Mouse (Mus musculus): ENCODE measurements around the gene Sesn2. TPM values are rescaled to one million over a fixed set of nuclear protein-coding genes. Genes with fewer than 3 reads are reported as not detected.
"Not testable (repeated sequence)": the region's sequence is repeated elsewhere in the genome, so short reads cannot be mapped to it uniquely, and the experiment has no call there.

Sesn2 gene
- total and polyA plus RNA-seq, 3 experiments = 15.6 to 32.1 (median 20.1) TPM

DNA sequence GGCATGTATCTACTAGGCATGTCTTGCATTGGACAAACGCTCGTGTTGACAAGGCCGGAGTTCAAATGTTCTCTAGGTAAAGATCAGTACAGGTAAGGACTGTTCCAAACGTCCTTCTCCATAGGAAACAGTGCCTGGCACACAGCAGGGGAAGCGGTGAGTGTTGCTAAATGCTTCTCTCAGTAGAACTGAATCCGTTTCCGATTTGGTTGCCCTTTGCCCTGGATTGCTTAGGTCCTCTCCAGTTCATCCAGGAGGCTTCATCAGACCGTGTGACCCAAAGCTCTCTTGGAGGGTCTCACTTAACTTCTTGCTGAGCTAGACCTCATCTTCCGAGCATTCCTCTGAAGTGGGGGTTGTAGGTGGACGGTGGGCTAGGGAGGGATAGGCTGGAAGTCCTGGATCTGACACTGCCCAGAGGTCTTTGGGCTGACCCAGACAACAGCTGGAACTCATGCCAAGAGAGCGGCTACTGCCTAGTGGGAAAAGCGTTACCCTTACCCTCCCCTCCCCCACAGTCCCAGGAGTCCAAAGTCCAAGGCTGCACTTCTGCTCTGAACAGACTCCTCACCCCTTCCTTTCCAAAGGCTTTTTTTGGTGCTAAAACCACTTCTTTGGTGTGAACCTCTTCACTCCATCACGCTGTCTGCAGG lies 27.2 kb downstream of the Sesn2 start:
- peak; percentile 55 for DNase-seq

DNA sequence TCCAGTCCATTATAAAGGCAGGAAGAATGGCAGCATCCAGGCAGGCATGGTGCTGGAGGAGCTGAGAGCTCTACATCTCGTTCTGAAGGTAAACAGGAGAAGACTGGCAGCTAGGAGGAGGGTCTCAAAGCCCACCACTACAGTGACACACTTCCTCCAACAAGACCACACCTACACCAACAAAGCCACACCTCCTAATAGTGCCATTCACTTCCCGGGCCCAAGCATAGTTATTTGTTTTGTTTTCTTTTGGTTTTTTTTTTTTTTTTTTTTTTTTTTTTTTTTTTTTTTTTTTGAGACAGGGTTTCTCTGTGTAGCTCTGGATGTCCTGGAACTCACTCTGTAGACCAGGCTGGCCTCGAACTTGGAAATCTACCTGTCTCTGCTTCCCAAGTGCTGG lies 28.2 kb downstream of the Sesn2 start:
- DNase-seq = not testable (repeated sequence)

DNA sequence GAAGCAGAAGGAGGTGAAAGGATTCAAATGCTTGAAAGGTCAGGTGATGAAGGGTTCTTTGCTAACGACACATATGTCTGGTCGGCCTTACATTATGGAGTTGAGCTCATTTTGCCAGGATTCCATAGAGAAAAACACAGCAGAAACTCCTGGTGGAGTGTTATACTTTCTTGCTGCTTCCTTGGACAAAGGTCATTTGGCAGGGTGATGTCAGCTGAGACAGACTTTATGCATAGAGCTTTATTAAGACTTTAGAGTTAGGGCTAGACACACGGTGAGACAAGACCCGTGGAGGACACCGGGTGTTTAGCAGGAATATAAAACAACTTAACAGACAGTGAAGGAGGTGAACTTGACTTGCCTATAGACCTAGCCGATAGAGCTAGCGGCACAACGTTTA lies 32.5 kb downstream of the Sesn2 start:
- no peak for DNase-seq

DNA sequence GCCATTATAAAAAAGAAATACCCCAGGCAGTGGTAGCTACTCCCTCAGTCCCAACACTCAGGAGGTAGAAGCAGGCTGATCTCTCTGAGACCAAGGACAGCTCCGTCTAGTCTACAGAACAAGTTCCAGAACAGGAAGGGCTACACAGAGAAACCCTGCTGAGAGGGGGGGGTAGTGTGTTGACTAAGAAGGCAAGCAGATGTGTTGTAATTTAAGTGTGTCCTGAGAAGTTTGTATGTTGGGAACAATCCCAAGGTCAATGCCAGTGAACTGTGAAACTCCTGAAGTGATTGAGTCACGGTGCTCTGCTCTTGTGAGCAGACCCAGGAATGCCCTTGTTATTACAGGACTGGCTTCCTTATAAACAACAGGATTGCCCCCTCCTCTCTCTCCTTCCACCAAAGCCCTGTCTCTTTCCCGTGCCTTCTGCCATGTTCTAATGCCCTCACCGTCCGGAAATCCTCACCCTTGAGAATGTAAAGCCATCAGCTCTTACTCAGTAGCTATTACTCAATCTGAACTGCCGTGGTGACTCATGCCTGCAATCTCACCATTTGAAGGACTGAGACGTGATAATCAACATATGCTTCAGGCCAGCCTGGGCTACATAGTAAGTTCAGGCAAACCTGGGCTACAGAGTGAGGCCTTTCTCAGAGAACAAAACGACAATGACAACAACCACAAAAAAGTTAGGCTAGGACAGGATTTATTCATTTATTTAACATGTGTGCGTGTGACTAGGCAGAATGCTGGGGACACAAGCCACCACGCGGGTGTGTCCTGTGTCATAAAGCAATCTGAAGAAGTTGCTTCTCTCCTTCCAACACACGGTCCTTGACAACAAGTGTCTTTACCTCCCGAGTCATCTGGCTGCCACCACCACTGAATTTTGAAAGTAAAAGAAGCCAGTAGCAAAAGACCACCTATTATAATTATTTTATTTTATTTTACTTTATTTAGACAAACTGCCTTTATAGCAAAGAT lies 34.1 kb downstream of the Sesn2 start:
- peak; percentile 66 for DNase-seq

DNA sequence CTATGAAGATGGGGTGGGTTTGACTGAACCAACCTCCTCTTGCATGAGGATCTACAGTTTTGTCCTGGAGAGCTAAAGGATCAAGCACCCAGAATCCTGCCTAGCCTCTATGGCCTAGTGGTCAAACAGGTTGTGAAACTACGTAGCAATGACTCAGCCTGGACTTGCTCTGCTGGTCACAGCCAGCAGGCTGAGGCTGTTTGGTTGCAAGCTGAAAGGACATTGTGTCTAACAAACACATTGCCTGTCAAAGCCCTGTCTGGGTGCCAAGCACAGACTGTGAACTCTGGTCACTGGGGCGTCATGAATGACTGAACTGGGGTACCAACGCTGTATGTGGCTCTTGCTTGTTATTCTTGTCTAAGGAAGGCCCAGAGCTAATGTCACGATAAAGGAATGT lies 35.7 kb downstream of the Sesn2 start:
- DNase-seq = peak; percentile 77

DNA sequence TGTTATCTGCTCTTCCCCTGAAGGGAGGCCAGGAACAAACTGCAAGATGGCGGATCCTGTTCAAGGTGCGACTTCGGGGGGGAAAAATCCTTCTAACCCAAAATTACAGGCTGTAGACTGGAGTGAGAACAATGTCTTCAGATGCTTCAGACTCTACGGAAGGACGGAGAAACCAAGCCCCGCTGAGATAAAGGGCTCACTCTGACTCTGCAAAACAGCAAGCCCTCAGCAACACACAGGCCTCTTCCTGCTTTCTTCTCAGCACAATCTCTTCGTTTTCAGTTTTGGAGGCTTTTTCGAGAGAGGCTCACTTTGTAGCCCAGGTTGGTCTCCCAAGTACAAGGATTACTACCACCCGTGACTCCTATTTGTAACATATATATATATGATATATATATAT lies 36.9 kb downstream of the Sesn2 start:
- DNase-seq = no peak

DNA sequence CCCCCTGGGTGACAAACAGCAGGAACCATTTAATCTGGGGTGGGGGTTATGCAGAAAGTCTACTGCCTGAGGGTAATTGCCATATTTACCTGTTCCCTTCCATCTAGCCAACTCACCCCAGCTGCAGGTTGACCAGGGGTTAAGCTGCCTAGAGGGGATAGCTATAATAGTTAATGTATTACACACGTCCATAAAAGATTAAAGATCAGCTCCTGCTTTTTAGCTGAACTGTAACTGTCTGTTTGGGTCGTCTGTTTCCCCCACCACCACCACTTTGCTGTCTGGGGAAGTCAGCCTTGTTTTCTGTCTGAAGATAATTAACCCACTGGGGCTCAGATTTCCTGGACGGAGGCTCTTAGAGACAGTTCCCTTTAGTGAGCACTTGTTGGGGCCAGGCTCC lies 40.4 kb downstream of the Sesn2 start:
- DNase-seq = no peak

DNA sequence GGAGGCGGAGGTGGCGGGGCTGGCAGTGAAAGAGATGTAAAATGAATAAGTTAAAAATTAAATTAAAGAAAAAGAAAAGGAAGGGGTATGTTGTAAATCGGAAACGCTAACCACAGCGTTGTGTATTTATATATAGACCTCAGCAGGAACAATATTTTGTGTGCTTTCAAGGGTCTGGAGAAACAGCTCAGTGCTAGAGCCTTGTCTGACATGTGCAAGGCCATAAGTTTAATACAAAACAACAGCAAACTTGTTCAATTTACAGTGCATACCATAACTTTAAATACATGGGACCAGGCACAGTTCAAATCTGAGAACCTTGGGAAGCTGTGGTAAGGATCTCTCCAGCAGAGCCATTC lies 46.1 kb downstream of the Sesn2 start:
- no peak for DNase-seq

DNA sequence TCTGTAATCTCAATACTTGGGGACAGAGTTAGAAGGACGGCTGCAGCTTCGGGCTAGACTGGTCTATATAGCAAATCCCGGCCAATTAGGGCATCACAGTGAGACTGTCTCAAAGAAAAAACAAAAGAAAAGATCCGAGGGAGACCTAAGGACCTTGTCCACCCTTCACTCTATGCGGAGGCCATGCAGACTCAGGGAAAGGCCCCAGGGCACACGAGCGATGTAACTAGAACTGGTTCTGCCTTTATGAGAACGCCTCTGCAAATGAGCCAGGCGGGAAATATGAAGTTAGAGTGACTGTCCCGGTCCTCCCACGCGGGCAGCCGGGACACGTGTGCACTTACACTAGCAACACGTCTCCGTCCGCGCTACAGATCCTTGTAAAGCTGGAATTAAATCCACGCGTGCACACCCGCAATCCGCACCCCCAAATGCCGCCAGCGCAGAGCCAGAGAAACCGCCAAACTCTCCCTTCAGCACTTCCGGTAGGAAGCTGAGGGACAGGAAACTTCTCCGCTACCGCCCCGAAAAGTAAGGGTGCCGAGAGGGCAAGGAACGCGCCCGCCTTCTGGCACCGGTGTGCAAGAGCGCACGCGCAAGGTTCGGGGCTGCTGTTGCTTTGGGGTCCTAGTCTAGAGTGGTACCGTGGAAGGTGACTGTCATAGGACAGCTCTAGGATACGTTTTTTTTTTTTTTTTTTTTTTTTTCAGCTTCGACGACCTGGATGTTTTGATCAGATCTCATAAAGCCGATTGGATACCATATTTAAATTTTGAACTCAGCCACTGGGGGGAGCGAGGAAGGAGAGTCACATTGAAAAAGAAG lies 46.7 kb downstream of the Sesn2 start, which contains the start of gene Med18:
Gene Med18, minus strand, starts transcription at position 492 of the 825 bp plus-strand sequence.
- DNase-seq = peak; percentile 95

DNA sequence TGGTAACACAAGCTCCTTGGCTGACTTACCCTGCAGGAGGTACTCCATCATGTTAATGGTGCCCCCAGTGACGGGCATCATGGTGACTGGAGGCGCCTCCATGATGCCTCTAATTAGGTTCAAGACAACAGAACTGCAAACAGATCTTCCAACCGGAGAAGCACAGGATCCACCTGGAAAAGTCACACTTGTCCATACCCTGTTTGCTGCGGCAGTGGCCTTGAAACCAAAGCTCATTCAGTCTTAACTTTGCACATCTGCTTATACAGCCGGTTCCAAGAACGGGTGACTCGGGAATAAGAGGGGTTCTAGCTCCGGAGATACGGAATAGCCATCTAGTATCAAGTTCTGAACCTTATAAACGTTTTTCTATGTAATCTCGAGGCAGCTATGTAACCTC lies 47.5 kb downstream of the Sesn2 start:
- DNase-seq = no peak

DNA sequence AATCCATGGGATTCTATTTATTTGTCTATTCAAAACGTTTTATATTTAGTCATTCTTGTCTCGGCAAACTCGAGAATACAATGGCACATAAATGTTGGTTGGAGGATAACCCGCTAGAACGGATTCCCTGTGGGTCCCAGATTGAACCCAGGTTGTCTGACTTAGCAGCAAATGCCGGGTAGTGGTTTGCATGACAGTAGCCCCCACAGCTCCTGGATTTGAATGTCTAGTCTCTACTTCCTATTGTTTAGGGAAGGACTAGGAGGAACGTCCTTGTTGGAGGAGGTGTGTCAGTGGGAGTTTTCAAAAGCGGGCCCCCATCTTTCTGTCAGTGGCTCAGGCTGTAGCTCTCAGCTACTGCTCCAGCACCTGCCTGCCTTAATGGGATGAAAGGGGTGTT lies 50.1 kb downstream of the Sesn2 start:
- no peak for DNase-seq

DNA sequence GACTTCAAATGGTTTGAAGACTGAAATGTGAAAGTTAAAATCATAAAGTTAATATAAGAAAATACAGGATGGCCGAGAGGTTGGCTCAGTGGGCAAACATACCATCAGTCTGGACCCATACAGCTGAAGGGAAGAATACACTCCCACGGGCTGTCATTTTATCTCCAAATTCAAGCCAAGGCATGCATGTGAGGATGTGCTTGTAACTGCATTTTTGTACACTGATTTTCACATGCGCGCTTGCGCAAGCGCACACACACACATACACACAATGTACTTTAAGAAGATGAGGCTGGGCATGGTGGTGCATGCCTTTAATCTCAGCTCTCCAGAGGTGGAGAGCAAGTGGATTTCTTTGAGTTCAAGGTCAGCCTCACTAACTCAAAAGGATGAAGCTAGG lies 54.7 kb downstream of the Sesn2 start:
- DNase-seq = no peak

DNA sequence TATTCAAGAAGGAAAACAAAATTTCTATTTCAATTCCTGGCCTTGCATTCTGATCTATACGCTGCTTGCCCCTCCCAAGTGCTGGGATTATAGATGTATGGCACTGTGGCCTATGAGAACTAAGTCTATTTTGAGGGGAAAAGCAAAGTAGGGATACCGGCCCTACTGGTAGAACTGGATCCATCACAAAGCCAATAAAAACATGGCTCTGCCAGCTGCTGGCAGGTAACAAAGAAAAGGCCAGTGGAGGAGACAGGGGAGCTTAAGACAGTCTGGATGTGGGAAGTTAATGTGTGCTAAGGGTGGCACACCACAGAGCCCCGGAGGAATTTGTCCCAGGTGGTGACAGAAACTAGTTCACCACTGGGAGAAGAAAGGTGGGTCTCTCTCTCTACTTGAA lies 55.2 kb downstream of the Sesn2 start:
- DNase-seq = no peak

DNA sequence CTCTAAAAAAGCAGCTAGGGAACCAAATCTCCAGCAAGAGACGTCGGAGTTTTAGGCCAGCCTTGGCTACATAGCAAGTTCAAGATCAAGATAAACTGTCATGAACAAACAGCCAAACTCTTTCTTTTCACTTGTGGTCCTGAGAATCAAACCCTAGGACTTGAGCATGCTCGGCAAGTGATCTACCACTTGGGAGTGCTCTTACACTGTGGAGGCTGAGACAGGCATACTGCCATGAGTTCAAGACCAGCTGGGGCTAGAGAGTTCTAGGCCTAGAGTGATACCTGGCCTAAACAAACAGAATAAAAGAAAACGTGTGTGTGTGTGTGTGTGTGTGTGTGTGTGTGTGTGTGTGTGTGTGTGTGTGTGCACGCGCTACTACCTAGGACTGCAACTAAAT lies 56.1 kb downstream of the Sesn2 start:
- no peak for DNase-seq

DNA sequence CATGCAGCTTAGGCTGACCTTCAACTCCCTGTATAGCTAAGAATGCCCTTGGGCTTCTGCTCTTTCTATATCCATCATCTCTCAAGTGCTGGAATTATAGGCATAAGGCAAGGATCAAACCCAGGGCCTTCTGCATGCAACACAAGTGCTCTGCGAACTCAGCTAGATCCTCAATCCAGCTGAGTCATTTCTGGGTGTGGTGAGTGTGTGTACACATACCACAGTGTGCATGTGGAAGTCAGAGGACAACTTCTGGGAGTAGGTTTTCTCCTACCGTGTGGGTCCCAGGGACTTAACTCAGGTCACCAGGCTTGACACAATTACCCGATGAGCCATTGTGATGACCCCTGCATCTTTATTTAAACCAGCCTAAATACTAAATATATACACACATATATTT lies 60.5 kb downstream of the Sesn2 start:
- DNase-seq = no peak

DNA sequence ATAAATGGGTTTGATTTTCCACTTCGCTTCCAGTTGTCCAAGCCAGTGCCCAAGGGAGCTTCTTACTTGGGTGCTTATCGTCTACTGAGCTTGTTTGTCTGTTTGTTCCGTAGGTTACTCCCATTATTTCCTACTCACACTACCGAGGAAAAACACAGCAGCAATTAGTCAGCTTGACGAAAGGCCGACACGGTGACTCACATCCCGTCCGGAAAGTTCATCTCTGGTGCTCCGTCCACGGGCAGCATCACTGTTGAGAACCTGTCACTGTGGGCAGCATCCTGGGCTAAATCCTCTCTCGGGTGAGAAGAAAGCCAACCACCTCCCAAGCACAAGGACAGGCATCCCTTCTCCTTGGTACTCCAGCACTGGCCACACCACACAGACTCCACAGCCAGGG lies 64.2 kb downstream of the Sesn2 start:
- peak; percentile 70 for DNase-seq

DNA sequence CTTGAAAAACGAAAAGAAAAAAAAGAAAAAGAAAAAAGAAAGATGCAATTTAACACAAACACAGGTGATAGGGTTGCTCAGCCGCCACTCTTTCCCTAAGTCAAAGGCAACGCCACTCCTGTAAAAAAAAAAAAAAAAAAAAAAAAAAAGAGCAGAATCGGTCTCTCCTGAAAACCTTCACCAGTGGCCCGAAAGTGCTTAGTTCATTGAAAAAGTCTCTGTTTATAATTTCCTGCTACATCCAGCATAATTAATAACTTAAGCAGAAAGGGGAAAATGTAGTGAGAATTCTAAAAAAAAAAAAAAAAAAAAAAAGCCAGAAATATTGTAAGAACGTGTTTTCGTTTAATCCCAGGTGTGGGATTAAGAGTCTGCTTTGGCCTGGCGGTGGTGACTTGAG lies 65.8 kb downstream of the Sesn2 start:
- DNase-seq = no peak

Other genes with a start within 250 kb of the Sesn2 start
- 10 to 100 TPM; 16.2 to 19.5 TPM for gene Gmeb1, start 248.9 kb downstream of the Sesn2 start, total RNA-seq (2021)
- gene Gmeb1, start 248.9 kb downstream of the Sesn2 start, polyA plus RNA-seq (2012; rRNA removed) = 8.5 and 12.2 TPM in 2 replicates
- 10 to 100 TPM; 28.3 to 41.5 TPM for gene Taf12, start 236.1 kb downstream of the Sesn2 start, total RNA-seq (2021)
- gene Taf12, start 236.1 kb downstream of the Sesn2 start, polyA plus RNA-seq (2012; rRNA removed) = 1.5 and 2.5 TPM in 2 replicates
- 1 to 10 TPM; 1.4 to 3.0 TPM for gene Rab42, start 207.1 kb downstream of the Sesn2 start, total RNA-seq (2021)
- gene Rab42, start 207.1 kb downstream of the Sesn2 start, polyA plus RNA-seq (2012; rRNA removed) = 3.2 and 3.3 TPM in 2 replicates
- 10 to 100 TPM; 31.6 to 36.4 TPM for gene Trnau1ap, start 181.0 kb downstream of the Sesn2 start, total RNA-seq (2021)
- 14.9 and 16.5 TPM in 2 replicates for gene Trnau1ap, start 181.0 kb downstream of the Sesn2 start, polyA plus RNA-seq (2012; rRNA removed)
- gene Rcc1, start 156.9 kb downstream of the Sesn2 start, total RNA-seq (2021) = 10 to 100 TPM; 12.4 to 16.9 TPM
- gene Rcc1, start 156.9 kb downstream of the Sesn2 start, polyA plus RNA-seq (2012; rRNA removed) = 4.3 TPM in 2 replicates
- 10 to 100 TPM; 47.0 to 79.3 TPM for gene Phactr4, start 88.0 kb downstream of the Sesn2 start, total RNA-seq (2021)
- gene Phactr4, start 88.0 kb downstream of the Sesn2 start, polyA plus RNA-seq (2012; rRNA removed) = 8.9 and 12.5 TPM in 2 replicates
- 1 to 10 TPM; 7.1 to 7.9 TPM for gene Med18, start 46.6 kb downstream of the Sesn2 start, total RNA-seq (2021)
- gene Med18, start 46.6 kb downstream of the Sesn2 start, polyA plus RNA-seq (2012; rRNA removed) = 1.5 and 2.2 TPM in 2 replicates
- gene Atpif1, start 23.2 kb upstream of the Sesn2 start, total RNA-seq (2021) = 100 to 1,000 TPM; 369 to 456 TPM
- 31.5 and 38.6 TPM in 2 replicates for gene Atpif1, start 23.2 kb upstream of the Sesn2 start, polyA plus RNA-seq (2012; rRNA removed)
- 100 to 1,000 TPM in 1 of 2 experiments, 10 to 100 TPM in 1; 93.2 to 112 TPM for gene Dnajc8, start 25.0 kb upstream of the Sesn2 start, total RNA-seq (2021)
- 8.5 and 11.2 TPM in 2 replicates for gene Dnajc8, start 25.0 kb upstream of the Sesn2 start, polyA plus RNA-seq (2012; rRNA removed)
- 1 to 10 TPM in 1 of 2 experiments, under 1 TPM in 1; 0.98 to 3.2 TPM for gene Ptafr, start 53.6 kb upstream of the Sesn2 start, total RNA-seq (2021)
- gene Ptafr, start 53.6 kb upstream of the Sesn2 start, polyA plus RNA-seq (2012; rRNA removed) = 1.6 and 2.2 TPM in 2 replicates
- 10 to 100 TPM; 26.0 to 43.2 TPM for gene Eya3, start 128.5 kb upstream of the Sesn2 start, total RNA-seq (2021)
- gene Eya3, start 128.5 kb upstream of the Sesn2 start, polyA plus RNA-seq (2012; rRNA removed) = 12.0 and 14.7 TPM in 2 replicates
- 1 to 10 TPM; 5.0 to 6.7 TPM for gene Xkr8, start 222.0 kb upstream of the Sesn2 start, total RNA-seq (2021)
- gene Xkr8, start 222.0 kb upstream of the Sesn2 start, polyA plus RNA-seq (2012; rRNA removed) = 7.2 and 10.0 TPM in 2 replicates
- 10 to 100 TPM in 1 of 2 experiments, 1 to 10 TPM in 1; 1.7 to 24.2 TPM for gene Smpdl3b, start 246.8 kb upstream of the Sesn2 start, total RNA-seq (2021)
- gene Smpdl3b, start 246.8 kb upstream of the Sesn2 start, polyA plus RNA-seq (2012; rRNA removed) = 15.5 and 32.0 TPM in 2 replicates